Mouse (Mus musculus) heart, embryonic 10.5 days (tissue): ENCODE results near the gene Zfp653. TPM values are rescaled to one million over a fixed set of nuclear protein-coding genes. Genes with fewer than 3 reads are reported as not detected.

Source experiments
- DNase-seq: peaks from one replicate; pipeline ENCODE4 v3.0.0-alpha.2; 2017; ENCODE audit warnings: low spot score
- H3K27ac ChIP-seq: fragments of 300-500 bp; sonication (generic); 2 replicates; pipeline ENCODE4 v1.5.1; 2016; ENCODE audit warnings: mild to moderate bottlenecking
- H3K27me3 ChIP-seq: fragments of 300-500 bp; sonication (generic); 2 replicates; pipeline ENCODE4 v1.6.1; 2016; ENCODE audit warnings: mild to moderate bottlenecking; ENCODE audit not compliant: poor library complexity, insufficient read depth, severe bottlenecking
- H3K36me3 ChIP-seq: fragments of 300-500 bp; sonication (generic); 2 replicates; pipeline ENCODE4 v1.6.1; 2016; ENCODE audit warnings: mild to moderate bottlenecking, moderate library complexity
- H3K4me1 ChIP-seq: fragments of 300-500 bp; sonication (generic); 2 replicates; pipeline ENCODE4 v1.6.1; 2016; ENCODE audit warnings: mild to moderate bottlenecking
- H3K4me3 ChIP-seq: fragments of 300-500 bp; sonication (generic); 2 replicates; pipeline ENCODE4 v1.5.1; 2016; ENCODE audit warnings: mild to moderate bottlenecking, moderate library complexity
- H3K9me3 ChIP-seq: fragments of 300-500 bp; sonication (generic); 2 replicates; pipeline ENCODE4 v1.6.1; 2016; ENCODE audit warnings: mild to moderate bottlenecking, moderate library complexity
- WGBS: fragments of 180-500 bp; shearing (Covaris S2); methylation state at CpG from one replicate; pipeline ENCODE4 v1.1.7; 2016; 5-methylcytosine and 5-hydroxymethylcytosine counted together
- polyA plus RNA-seq: library from polyadenylated mRNA; unstranded; fragments of >200 nt; fragmentation: Nextera tagmentation; extraction: Ambion mirVana; gene quantifications from 2 replicates; pipeline ENCODE4 v1.2.1, GENCODE M21; 2016

Gene Zfp653
- 9.6 and 10.8 TPM in 2 replicates for polyA plus RNA-seq

DNA sequence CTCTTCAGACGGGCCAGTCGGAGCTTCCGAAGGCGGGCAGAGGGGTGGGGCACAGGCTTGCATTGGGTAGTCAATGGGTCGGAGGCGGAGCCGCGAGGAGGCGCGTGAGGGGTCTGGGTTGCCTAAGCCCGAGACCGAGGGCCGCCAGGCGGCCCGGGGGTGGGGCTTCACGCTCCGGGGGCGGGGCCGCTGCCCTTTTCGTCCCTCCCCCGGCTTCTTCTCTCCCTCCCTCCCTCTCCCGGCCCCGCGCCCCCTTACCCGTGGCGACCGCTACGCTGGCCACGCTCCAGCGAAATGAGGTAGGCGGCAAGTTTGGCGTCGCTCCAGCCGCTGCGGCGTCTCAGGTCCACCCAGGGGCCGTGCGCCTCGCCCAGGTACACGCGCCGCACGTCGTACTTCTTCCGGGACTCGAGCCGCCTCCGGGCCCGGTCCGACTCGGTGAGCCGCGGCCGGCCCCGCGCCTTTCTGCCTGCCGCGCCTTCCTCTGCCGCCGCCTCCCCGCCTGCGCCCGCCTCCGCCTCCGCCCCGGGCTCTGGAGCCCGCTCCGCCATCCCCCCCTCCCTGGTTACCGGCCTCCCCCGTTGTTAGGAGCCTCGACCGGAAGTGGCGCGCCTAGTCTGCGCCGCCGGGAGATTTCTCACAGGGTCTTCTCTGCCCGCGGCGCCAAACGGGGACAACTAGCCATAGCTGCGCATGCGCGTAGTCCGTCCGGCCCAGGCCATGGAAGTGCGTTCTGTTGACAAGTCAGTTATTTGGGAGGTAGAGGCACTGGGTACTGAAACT, at the start of gene Zfp653, which contains the start of gene Gm49318:
Gene Zfp653, minus strand, starts transcription at position 586 of the 783 bp plus-strand sequence.
Gene Gm49318, minus strand, starts transcription at position 469 of the 783 bp plus-strand sequence.
- Histone ChIP-seq H3K4me1 (peaks cover 15% of the 10 kb centered on the region), H3K36me3 (peaks cover 50% of the 10 kb centered on the region), H3K9me3 (no peaks in the 10 kb centered on the region), H3K27ac (peak within 1 kb of the TSS; percentile 98), H3K27me3 (no peaks in the 10 kb centered on the region), H3K4me3 (peak within 1 kb of the TSS; percentile 83)
- WGBS = under 1% methylated on average over 83 of the region's 87 CpGs
- peak; percentile 99 for DNase-seq

DNA sequence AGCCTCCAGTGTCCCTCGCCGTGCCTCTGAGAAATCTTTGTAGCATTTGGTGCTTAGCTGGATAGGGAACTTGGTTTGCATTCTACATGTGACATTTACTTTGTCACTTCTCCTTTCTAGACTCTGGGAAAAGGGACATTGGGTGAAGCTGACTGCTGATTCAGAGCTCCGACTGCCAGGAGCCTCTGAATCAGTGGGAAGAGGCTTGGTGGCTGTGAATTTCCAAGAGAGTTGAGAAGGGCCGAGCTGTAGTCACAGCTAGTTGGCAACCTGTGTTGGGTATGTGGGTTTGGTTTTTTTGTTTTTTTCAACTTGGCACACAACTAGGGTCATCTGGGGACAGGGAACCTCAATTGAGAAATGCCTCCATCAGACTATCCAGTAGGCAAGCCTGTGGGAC, 48.4 kb upstream of the Zfp653 start:
- DNase-seq = no peak
- Histone ChIP-seq H3K4me1 (peaks cover 15% of the 10 kb centered on the region), H3K9me3 (no peaks in the 10 kb centered on the region), H3K36me3 (0 out of 2 replicates have a peak, but pooled peaks cover 2% of the 10 kb centered on the region), H3K27me3 (no peaks in the 10 kb centered on the region), H3K4me3 (no peak overlapping the region), H3K27ac (no peak overlapping the region)
- WGBS = 89% methylated on average over 4 of the region's 4 CpGs

DNA sequence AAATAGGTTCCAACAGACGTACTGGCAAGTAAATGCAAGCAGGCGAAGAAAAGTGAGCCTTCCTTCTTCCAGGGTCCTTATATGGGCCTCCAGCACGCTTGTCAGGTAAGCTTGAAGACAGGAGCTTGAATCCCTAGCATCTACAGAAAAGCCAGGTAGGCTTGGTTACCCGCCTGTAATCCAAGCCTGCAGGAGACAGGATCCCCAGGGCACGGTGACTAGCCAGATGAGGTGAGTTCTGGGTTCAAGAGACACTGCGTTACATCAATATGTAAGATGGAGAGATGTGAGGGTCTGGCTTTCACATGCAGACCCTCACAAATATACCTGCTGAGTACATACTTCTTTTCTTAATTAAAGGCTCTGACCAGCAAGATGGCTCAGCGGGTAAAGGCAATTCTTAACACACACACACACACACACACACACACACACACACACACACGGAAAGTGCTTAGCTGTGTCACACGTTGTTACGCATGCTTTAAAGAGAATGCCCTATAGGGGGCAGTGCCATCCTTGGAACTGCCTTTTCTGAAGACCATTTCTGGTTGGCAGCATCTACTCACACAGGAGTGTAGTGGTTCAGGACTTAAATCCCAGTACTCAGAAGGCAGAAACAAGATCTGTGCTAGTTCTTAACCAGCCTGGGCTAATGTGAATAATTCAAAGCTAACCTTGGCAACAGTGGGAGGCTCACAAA, 46.7 kb upstream of the Zfp653 start:
- Histone ChIP-seq H3K4me3 (peak overlapping the region; percentile 94), H3K36me3 (peaks cover 16% of the 10 kb centered on the region), H3K9me3 (no peaks in the 10 kb centered on the region), H3K27me3 (no peaks in the 10 kb centered on the region), H3K27ac (peak overlapping the region; percentile 92), H3K4me1 (peaks cover 15% of the 10 kb centered on the region)
- 41% methylated on average over 10 of the region's 10 CpGs for WGBS
- peak; percentile 85 for DNase-seq

DNA sequence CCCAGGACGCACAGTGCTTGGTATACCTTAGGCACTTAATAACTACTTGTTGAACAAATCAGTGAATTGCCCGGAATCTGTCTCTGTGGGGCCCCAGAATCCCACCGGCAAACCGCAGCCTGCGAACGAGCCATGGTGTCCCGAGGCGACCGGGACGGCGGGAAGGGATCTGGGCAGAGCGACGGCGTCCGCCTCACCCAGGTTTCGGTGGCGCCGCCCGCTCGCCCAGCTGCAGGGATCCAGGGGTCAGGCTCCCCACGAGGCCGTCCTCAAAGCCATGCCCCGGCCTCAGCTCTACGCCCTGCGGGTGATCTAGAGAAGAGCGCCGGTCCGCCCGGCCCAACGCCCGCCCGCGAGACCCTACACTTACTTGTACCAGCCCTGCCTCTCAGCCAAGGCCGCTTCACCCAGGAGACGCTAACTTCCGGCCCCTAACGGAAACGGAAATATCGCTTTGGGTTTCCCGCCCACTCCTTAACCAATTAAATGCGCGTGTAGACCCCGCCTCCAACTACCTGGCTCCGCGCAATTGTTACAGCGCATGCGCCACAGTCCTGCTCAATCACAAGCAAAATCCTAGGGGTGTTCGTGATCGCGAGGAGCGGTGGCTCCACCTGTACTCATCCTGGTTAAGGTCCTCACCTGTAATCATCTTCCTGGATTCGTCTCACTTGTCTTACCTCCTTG, 45.7 kb upstream of the Zfp653 start, which contains the start of gene Elof1:
Gene Elof1, minus strand, starts transcription at position 433 of the 687 bp plus-strand sequence.
- Histone ChIP-seq H3K4me1 (peaks cover 15% of the 10 kb centered on the region), H3K4me3 (peak within 1 kb of the TSS; percentile 94), H3K27me3 (no peaks in the 10 kb centered on the region), H3K36me3 (peaks cover 27% of the 10 kb centered on the region), H3K27ac (peak within 1 kb of the TSS; percentile 92), H3K9me3 (no peaks in the 10 kb centered on the region)
- DNase-seq = peak; percentile 98
- under 1% methylated on average over 52 of the region's 52 CpGs for WGBS

- Histone ChIP-seq H3K36me3 (peaks cover 35% of the 10 kb centered on the region), H3K9me3 (no peaks in the 10 kb centered on the region), H3K27me3 (no peaks in the 10 kb centered on the region), H3K27ac (peak overlapping the region; percentile 92), H3K4me1 (peaks cover 15% of the 10 kb centered on the region), H3K4me3 (peak overlapping the region; percentile 94)
- 37% methylated on average over 15 of the region's 15 CpGs for WGBS
- no peak for DNase-seq
Measured at GRCm38 (mm10) chr9:22116086-22116485, 44.9 kb upstream of the Zfp653 start.

- 92% methylated on average over 4 of the region's 4 CpGs for WGBS
- Histone ChIP-seq H3K27ac (no peak overlapping the region), H3K36me3 (peaks cover 37% of the 10 kb centered on the region), H3K4me3 (peak overlapping the region; percentile 94; the same call in 1 of the 2 replicates), H3K27me3 (no peaks in the 10 kb centered on the region), H3K9me3 (no peaks in the 10 kb centered on the region), H3K4me1 (peaks cover 15% of the 10 kb centered on the region)
- DNase-seq = no peak
Measured at GRCm38 (mm10) chr9:22115635-22116034, 44.5 kb upstream of the Zfp653 start.

- H3K27ac ChIP-seq = no peak overlapping the region
- no peaks in the 10 kb centered on the region for H3K27me3 ChIP-seq
- no peaks in the 10 kb centered on the region for H3K9me3 ChIP-seq
- WGBS = 88% methylated on average over 9 of the region's 9 CpGs
- H3K4me3 ChIP-seq = no peak overlapping the region
- no peaks in the 10 kb centered on the region for H3K4me1 ChIP-seq
- DNase-seq = no peak
- H3K36me3 ChIP-seq = peaks cover 96% of the 10 kb centered on the region
Measured at GRCm38 (mm10) chr9:22108194-22108593, 37.0 kb upstream of the Zfp653 start.

DNA sequence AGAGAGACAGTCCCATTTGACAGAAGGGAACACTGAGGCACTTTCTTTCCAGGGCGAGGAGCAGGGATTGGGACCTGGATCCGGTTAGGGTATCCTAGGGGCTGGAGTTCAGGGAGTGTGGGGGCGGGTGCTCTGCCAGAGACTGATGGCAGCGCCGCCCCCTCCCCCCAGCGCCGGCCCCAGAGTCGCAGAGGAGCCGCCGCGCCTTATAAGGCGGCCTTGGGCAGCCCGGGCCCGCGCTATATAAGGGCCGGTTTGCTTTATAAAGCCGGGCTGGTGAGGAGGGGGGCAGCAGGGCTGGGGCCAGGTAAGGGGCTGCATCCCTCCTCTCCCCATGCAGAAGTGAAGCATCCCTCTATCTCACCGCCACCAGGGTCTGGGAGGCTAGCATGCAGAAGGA, 28.7 kb upstream of the Zfp653 start:
- Histone ChIP-seq H3K36me3 (peaks cover 38% of the 10 kb centered on the region), H3K4me1 (peaks cover 32% of the 10 kb centered on the region), H3K27ac (peak overlapping the region; percentile 88), H3K9me3 (no peaks in the 10 kb centered on the region), H3K27me3 (peaks cover 35% of the 10 kb centered on the region), H3K4me3 (peak overlapping the region; percentile 50)
- DNase-seq = peak; percentile 88
- under 1% methylated on average over 18 of the region's 18 CpGs for WGBS

GRCm38 (mm10) chr9:22098993-22099696, 28.0 kb upstream of the Zfp653 start, which contains the start of gene Cnn1:
Gene Cnn1, plus strand, starts transcription at chr9:22099216.
- H3K4me1 ChIP-seq = peaks cover 32% of the 10 kb centered on the region
- H3K4me3 ChIP-seq = peak within 1 kb of the TSS; percentile 50
- no peaks in the 10 kb centered on the region for H3K9me3 ChIP-seq
- H3K27me3 ChIP-seq = peaks cover 35% of the 10 kb centered on the region
- H3K27ac ChIP-seq = peak within 1 kb of the TSS; percentile 88
- H3K36me3 ChIP-seq = peaks cover 30% of the 10 kb centered on the region
- WGBS = 3% methylated on average over 14 of the region's 14 CpGs
- DNase-seq = peak; percentile 92

DNA sequence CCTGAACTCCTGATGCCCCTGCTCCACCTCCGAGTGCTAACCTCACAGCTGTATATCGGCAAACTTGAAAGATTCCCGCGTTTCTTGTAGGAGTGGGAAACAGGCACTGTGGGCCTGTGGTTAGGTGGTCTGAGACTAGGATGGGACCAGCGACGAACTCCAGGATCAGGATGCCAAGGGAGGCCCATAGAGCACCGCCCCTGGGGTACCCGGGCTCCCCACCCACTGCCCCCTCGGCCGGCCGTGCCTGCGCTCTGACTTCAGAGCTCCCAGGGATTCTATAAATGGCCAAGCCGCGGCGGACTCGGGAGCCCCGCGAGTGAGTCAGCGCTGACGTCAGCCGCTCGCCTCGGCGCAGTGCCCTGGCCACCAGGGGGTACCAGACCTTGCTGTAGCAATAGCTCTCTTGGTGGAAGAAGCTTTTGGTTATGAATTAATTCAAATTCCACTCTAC, 24.7 kb upstream of the Zfp653 start:
- H3K4me3 ChIP-seq = peak overlapping the region; percentile 51
- peaks cover 29% of the 10 kb centered on the region for H3K27me3 ChIP-seq
- no peaks in the 10 kb centered on the region for H3K36me3 ChIP-seq
- DNase-seq = peak; percentile 95
- 1% methylated on average over 24 of the region's 24 CpGs for WGBS
- H3K27ac ChIP-seq = peak overlapping the region; percentile 86
- no peaks in the 10 kb centered on the region for H3K9me3 ChIP-seq
- peaks cover 28% of the 10 kb centered on the region for H3K4me1 ChIP-seq

- H3K27me3 ChIP-seq = peaks cover 2% of the 10 kb centered on the region; the same call in 1 of the 2 replicates
- WGBS = 84% methylated on average over 6 of the region's 6 CpGs
- H3K9me3 ChIP-seq = 0 out of 2 replicates have a peak, but pooled peaks cover 2% of the 10 kb centered on the region
- H3K27ac ChIP-seq = no peak overlapping the region
- peaks cover 16% of the 10 kb centered on the region for H3K4me1 ChIP-seq
- DNase-seq = no peak
- H3K4me3 ChIP-seq = no peak overlapping the region
- H3K36me3 ChIP-seq = no peaks in the 10 kb centered on the region
Measured at GRCm38 (mm10) chr9:22092746-22093145, 21.6 kb upstream of the Zfp653 start.

DNA sequence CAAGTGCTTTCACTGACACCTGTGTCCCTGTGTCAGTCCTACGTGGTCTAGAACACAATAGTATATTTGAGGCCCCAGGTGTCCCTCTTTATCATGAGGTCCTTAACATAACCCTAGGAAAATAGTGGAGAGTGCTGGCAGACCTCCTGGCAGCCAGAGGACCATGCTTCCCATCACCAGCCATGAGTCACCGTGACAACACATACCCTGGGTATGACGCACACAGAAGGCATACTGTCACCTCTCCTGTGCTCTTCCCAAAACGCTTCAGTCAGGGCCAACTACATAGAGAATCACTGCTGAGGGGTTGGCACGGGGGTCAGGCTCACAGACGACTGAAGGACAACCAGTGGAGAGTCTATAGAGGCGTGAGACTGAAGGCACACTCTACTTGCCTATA, 18.8 kb upstream of the Zfp653 start:
- no peak for DNase-seq
- 79% methylated on average over 7 of the region's 7 CpGs for WGBS

More for the DNA sequence above, 18.8 kb upstream of the Zfp653 start:
- H3K27me3 ChIP-seq = no peaks in the 10 kb centered on the region
- no peak overlapping the region for H3K27ac ChIP-seq
- no peaks in the 10 kb centered on the region for H3K36me3 ChIP-seq
- no peak overlapping the region for H3K4me3 ChIP-seq
- H3K4me1 ChIP-seq = peaks cover 21% of the 10 kb centered on the region
- 0 out of 2 replicates have a peak, but pooled peaks cover 2% of the 10 kb centered on the region for H3K9me3 ChIP-seq
